Mouse (Mus musculus) hindbrain, embryonic 15.5 days (tissue): ENCODE results near the gene Ndufb7. TPM values are rescaled to one million over a fixed set of nuclear protein-coding genes. Genes with fewer than 3 reads are reported as not detected.
A peak's percentile ranks its signal among the peaks of the same experiment; 100 is the strongest.
"Not testable (repeated sequence)": the region's sequence is repeated elsewhere in the genome, so short reads cannot be mapped to it uniquely, and the experiment has no call there.

Experiments
- ATAC-seq: fragments of 200-750 bp; cut with Nextera tagmentation; 2 replicates; pipeline ENCODE4 v1.8.0; 2017; ENCODE audit warnings: low read depth, moderate number of reproducible peaks, moderate TSS enrichment; ENCODE audit not compliant: low FRiP score
- H3K27ac ChIP-seq: fragments of 300-500 bp; sonication (generic); replicated peaks from 2 replicates; pipeline ENCODE4 v1.5.1; 2015; ENCODE audit warnings: mild to moderate bottlenecking, inconsistent platforms
- H3K27me3 ChIP-seq: fragments of 300-500 bp; sonication (generic); 2 replicates; pipeline ENCODE4 v1.6.1; 2015; ENCODE audit warnings: control low read depth, inconsistent platforms
- H3K36me3 ChIP-seq: fragments of 300-500 bp; sonication (generic); 2 replicates; pipeline ENCODE4 v1.6.1; 2015; ENCODE audit warnings: control low read depth, inconsistent platforms
- H3K4me1 ChIP-seq: fragments of 300-500 bp; sonication (generic); replicated peaks from 2 replicates; pipeline ENCODE4 v1.6.1; 2015; ENCODE audit warnings: control low read depth, inconsistent platforms
- H3K4me2 ChIP-seq: fragments of 300-500 bp; sonication (generic); 2 replicates; pipeline ENCODE4 v1.6.1; 2015; ENCODE audit warnings: moderate library complexity, mild to moderate bottlenecking, inconsistent platforms
- H3K4me3 ChIP-seq: fragments of 300-500 bp; sonication (generic); 2 replicates; pipeline ENCODE4 v1.5.1; 2015; ENCODE audit warnings: mild to moderate bottlenecking, inconsistent platforms
- H3K9ac ChIP-seq: fragments of 300-500 bp; sonication (generic); 2 replicates; pipeline ENCODE4 v1.6.1; 2015; ENCODE audit warnings: inconsistent platforms
- H3K9me3 ChIP-seq: fragments of 300-500 bp; sonication (generic); 2 replicates; pipeline ENCODE4 v1.6.1; 2016; ENCODE audit warnings: control low read depth, inconsistent platforms
- WGBS: fragments of 180-500 bp; shearing (Covaris S2); methylation state at CpG from one replicate; pipeline ENCODE4 v1.1.7; 2015; 5-methylcytosine and 5-hydroxymethylcytosine counted together
- polyA plus RNA-seq: library from polyadenylated mRNA; unstranded; fragments of >200 nt; fragmentation: Nextera tagmentation; extraction: Ambion mirVana; gene quantifications from 2 replicates; pipeline ENCODE4 v1.2.1, GENCODE M21; 2015

The Ndufb7 gene
- polyA plus RNA-seq, result 333 and 340 TPM in 2 replicates

GRCm38 (mm10) chr8:83566469-83567395 is at the start of gene Ndufb7:
Ndufb7 (plus strand) TSS chr8:83566671.
- peak within 1 kb of the TSS; percentile 83 for H3K27ac ChIP-seq
- H3K27me3 ChIP-seq, result no peaks in the 10 kb centered on the region
- H3K4me3 ChIP-seq, result peak within 1 kb of the TSS; percentile 70
- peak within 1 kb of the TSS; percentile 69 for H3K4me2 ChIP-seq
- H3K9me3 ChIP-seq, result no peaks in the 10 kb centered on the region
- peaks cover 19% of the 10 kb centered on the region for H3K4me1 ChIP-seq
- peak within 1 kb of the TSS; percentile 65 for H3K9ac ChIP-seq
- WGBS, result under 1% methylated on average over 48 of the region's 48 CpGs
- peak; percentile 91 for ATAC-seq
- peaks cover 13% of the 10 kb centered on the region for H3K36me3 ChIP-seq

- ATAC-seq, result no peak
- WGBS, result 73% methylated on average over 3 of the region's 3 CpGs
- H3K36me3 ChIP-seq, result no peaks in the 10 kb centered on the region
- no peak overlapping the region for H3K27ac ChIP-seq
- H3K4me3 ChIP-seq, result no peak overlapping the region
- no peaks in the 10 kb centered on the region for H3K4me1 ChIP-seq
- H3K27me3 ChIP-seq, result no peaks in the 10 kb centered on the region
- H3K9me3 ChIP-seq, result no peaks in the 10 kb centered on the region
- no peak overlapping the region for H3K4me2 ChIP-seq
- H3K9ac ChIP-seq, result no peak overlapping the region
Measured at GRCm38 (mm10) chr8:83520432-83520831, 46.0 kb upstream of the Ndufb7 start.

- 81% methylated on average over 3 of the region's 3 CpGs for WGBS
- not testable (repeated sequence) for H3K27me3 ChIP-seq, H3K4me3 ChIP-seq, H3K9me3 ChIP-seq, H3K4me2 ChIP-seq, H3K27ac ChIP-seq, H3K4me1 ChIP-seq, H3K9ac ChIP-seq, H3K36me3 ChIP-seq, ATAC-seq
Measured at GRCm38 (mm10) chr8:83520907-83521306, 45.6 kb upstream of the Ndufb7 start.

- no peak overlapping the region for H3K4me2 ChIP-seq
- no peaks in the 10 kb centered on the region for H3K9me3 ChIP-seq
- WGBS, result 46% methylated on average over 1 of the region's 1 CpGs
- no peak overlapping the region for H3K9ac ChIP-seq
- no peak overlapping the region for H3K4me3 ChIP-seq
- H3K36me3 ChIP-seq, result no peaks in the 10 kb centered on the region
- no peak for ATAC-seq
- H3K27ac ChIP-seq, result no peak overlapping the region
- H3K27me3 ChIP-seq, result no peaks in the 10 kb centered on the region
- no peaks in the 10 kb centered on the region for H3K4me1 ChIP-seq
Measured at GRCm38 (mm10) chr8:83521310-83521709, 45.2 kb upstream of the Ndufb7 start.

- 83% methylated on average over 2 of the region's 2 CpGs for WGBS
- Histone ChIP-seq H3K4me1 (no peaks in the 10 kb centered on the region), H3K27me3 (no peaks in the 10 kb centered on the region), H3K4me3 (no peak overlapping the region), H3K9ac (no peak overlapping the region), H3K27ac (no peak overlapping the region), H3K36me3 (no peaks in the 10 kb centered on the region), H3K9me3 (no peaks in the 10 kb centered on the region), H3K4me2 (no peak overlapping the region)
- ATAC-seq, result no peak
Measured at GRCm38 (mm10) chr8:83534802-83535201, 31.7 kb upstream of the Ndufb7 start.

GRCm38 (mm10) chr8:83535736-83536135 is 30.7 kb upstream of the Ndufb7 start, which contains the start of gene Olfr370:
Olfr370 (plus strand) TSS chr8:83535780.
- Histone ChIP-seq H3K9ac (no peak within 1 kb of the TSS), H3K4me2 (no peak within 1 kb of the TSS), H3K9me3 (no peaks in the 10 kb centered on the region), H3K27ac (no peak within 1 kb of the TSS), H3K36me3 (no peaks in the 10 kb centered on the region), H3K4me1 (no peaks in the 10 kb centered on the region), H3K4me3 (no peak within 1 kb of the TSS), H3K27me3 (no peaks in the 10 kb centered on the region)
- ATAC-seq, result no peak
- WGBS, result 79% methylated on average over 3 of the region's 3 CpGs

GRCm38 (mm10) chr8:83562669-83563068 is 3.8 kb upstream of the Ndufb7 start:
- H3K9ac ChIP-seq, result no peak overlapping the region
- H3K4me2 ChIP-seq, result no peak overlapping the region
- H3K4me3 ChIP-seq, result no peak overlapping the region
- 85% methylated on average over 3 of the region's 3 CpGs for WGBS
- H3K36me3 ChIP-seq, result no peaks in the 10 kb centered on the region
- H3K9me3 ChIP-seq, result no peaks in the 10 kb centered on the region
- H3K27me3 ChIP-seq, result no peaks in the 10 kb centered on the region
- peaks cover 8% of the 10 kb centered on the region for H3K4me1 ChIP-seq
- no peak for ATAC-seq
- H3K27ac ChIP-seq, result no peak overlapping the region

GRCm38 (mm10) chr8:83563246-83563645 is 3.2 kb upstream of the Ndufb7 start:
- 78% methylated on average over 4 of the region's 4 CpGs for WGBS
- Histone ChIP-seq H3K27ac (no peak overlapping the region), H3K36me3 (no peaks in the 10 kb centered on the region), H3K9me3 (no peaks in the 10 kb centered on the region), H3K4me3 (no peak overlapping the region), H3K4me1 (peaks cover 13% of the 10 kb centered on the region), H3K27me3 (no peaks in the 10 kb centered on the region), H3K4me2 (no peak overlapping the region), H3K9ac (no peak overlapping the region)
- no peak for ATAC-seq

GRCm38 (mm10) chr8:83565731-83566375 is 618 bp upstream of the Ndufb7 start:
- H3K36me3 ChIP-seq, result 0 out of 2 replicates have a peak, but pooled peaks cover 7% of the 10 kb centered on the region
- H3K9me3 ChIP-seq, result no peaks in the 10 kb centered on the region
- H3K4me3 ChIP-seq, result no peak overlapping the region
- peaks cover 19% of the 10 kb centered on the region for H3K4me1 ChIP-seq
- no peak overlapping the region for H3K27ac ChIP-seq
- 77% methylated on average over 9 of the region's 9 CpGs for WGBS
- peak; percentile 2; the same call in 1 of the 2 replicates for ATAC-seq
- H3K9ac ChIP-seq, result no peak overlapping the region
- no peaks in the 10 kb centered on the region for H3K27me3 ChIP-seq
- H3K4me2 ChIP-seq, result peak overlapping the region; percentile 69; the same call in 1 of the 2 replicates

- H3K4me3 ChIP-seq, result peak overlapping the region; percentile 70
- H3K9me3 ChIP-seq, result no peaks in the 10 kb centered on the region
- WGBS, result 49% methylated on average over 3 of the region's 3 CpGs
- peak overlapping the region; percentile 69 for H3K4me2 ChIP-seq
- H3K9ac ChIP-seq, result peak overlapping the region; percentile 65; the same call in 1 of the 2 replicates
- H3K27ac ChIP-seq, result no peak overlapping the region
- peaks cover 23% of the 10 kb centered on the region for H3K36me3 ChIP-seq
- peaks cover 19% of the 10 kb centered on the region for H3K4me1 ChIP-seq
- ATAC-seq, result no peak
- H3K27me3 ChIP-seq, result no peaks in the 10 kb centered on the region
Measured at GRCm38 (mm10) chr8:83567668-83568067, 1.2 kb downstream of the Ndufb7 start.

- no peak for ATAC-seq
- Histone ChIP-seq H3K4me2 (peak overlapping the region; percentile 69), H3K36me3 (peaks cover 27% of the 10 kb centered on the region), H3K27me3 (no peaks in the 10 kb centered on the region), H3K9ac (no peak overlapping the region), H3K4me1 (peaks cover 19% of the 10 kb centered on the region), H3K9me3 (no peaks in the 10 kb centered on the region), H3K27ac (no peak overlapping the region), H3K4me3 (peak overlapping the region; percentile 70; the same call in 1 of the 2 replicates)
- WGBS, result 77% methylated on average over 5 of the region's 5 CpGs
Measured at GRCm38 (mm10) chr8:83568128-83568527, 1.7 kb downstream of the Ndufb7 start.

GRCm38 (mm10) chr8:83568755-83569154 is 2.3 kb downstream of the Ndufb7 start:
- no peak for ATAC-seq
- 81% methylated on average over 5 of the region's 5 CpGs for WGBS
- Histone ChIP-seq H3K4me1 (peaks cover 19% of the 10 kb centered on the region), H3K4me2 (no peak overlapping the region), H3K4me3 (no peak overlapping the region), H3K9me3 (no peaks in the 10 kb centered on the region), H3K27me3 (no peaks in the 10 kb centered on the region), H3K36me3 (peaks cover 29% of the 10 kb centered on the region), H3K9ac (no peak overlapping the region), H3K27ac (no peak overlapping the region)
